Mouse (Mus musculus): ENCODE data around the gene Entpd2.

Entpd2 gene

GRCm38 (mm10) chr2:25429435-25430180, 33.9 kb downstream of the Entpd2 start:
- DNase-seq (ENCODE audit: low read depth, low spot score), result no peak

- no peak for DNase-seq (ENCODE audit: low read depth, low spot score)
Measured at GRCm38 (mm10) chr2:25430395-25431233, 34.9 kb downstream of the Entpd2 start.

- no peak for DNase-seq (ENCODE audit: low read depth, low spot score)
Measured at GRCm38 (mm10) chr2:25431308-25431855, 35.7 kb downstream of the Entpd2 start.

- DNase-seq (ENCODE audit: low read depth, low spot score), result no peak
Measured at GRCm38 (mm10) chr2:25432326-25433098, 36.8 kb downstream of the Entpd2 start.

- no peak for DNase-seq (ENCODE audit: low read depth, low spot score)
Measured at GRCm38 (mm10) chr2:25433101-25433500, 37.4 kb downstream of the Entpd2 start.

- DNase-seq (ENCODE audit: low read depth, low spot score), result no peak
Measured at GRCm38 (mm10) chr2:25434292-25434691, 38.6 kb downstream of the Entpd2 start.

- no peak for DNase-seq (ENCODE audit: low read depth, low spot score)
Measured at GRCm38 (mm10) chr2:25436286-25436820, 40.7 kb downstream of the Entpd2 start.

- no peak for DNase-seq (ENCODE audit: low read depth, low spot score)
Measured at GRCm38 (mm10) chr2:25441067-25441466, 45.4 kb downstream of the Entpd2 start.

GRCm38 (mm10) chr2:25442682-25443081, 47.0 kb downstream of the Entpd2 start:
- no peak for DNase-seq (ENCODE audit: low read depth, low spot score)

Measured in retina, postnatal 7 days (tissue).